Mouse (Mus musculus) midbrain, postnatal 0 days (tissue): Measurements from ENCODE around the gene Exog. TPM values are rescaled to one million over a fixed set of nuclear protein-coding genes. Genes with fewer than 3 reads are reported as not detected.

ENCODE experiments used
- ATAC-seq: fragments of 200-750 bp; cut with Nextera tagmentation; 2 replicates; pipeline ENCODE4 v1.8.0; 2017; ENCODE audit warnings: moderate number of reproducible peaks, mild to moderate bottlenecking, moderate TSS enrichment, moderate library complexity; ENCODE audit not compliant: low FRiP score
- DNase-seq: peaks from one replicate; pipeline ENCODE4 v3.0.0-alpha.2; 2015; ENCODE audit warnings: low spot score
- H3K27ac ChIP-seq: fragments of 300-500 bp; sonication (generic); 2 replicates; pipeline ENCODE4 v1.5.1; 2014; ENCODE audit warnings: low read depth, mild to moderate bottlenecking, low read length, mixed read lengths
- H3K27me3 ChIP-seq: fragments of 300-500 bp; sonication (generic); 2 replicates; pipeline ENCODE4 v1.6.1; 2014; ENCODE audit warnings: low read length, control low read depth, mixed read lengths; ENCODE audit not compliant: insufficient read depth
- H3K36me3 ChIP-seq: fragments of 300-500 bp; sonication (generic); 2 replicates; pipeline ENCODE4 v1.6.1; 2014; ENCODE audit warnings: low read length, control low read depth, mixed read lengths; ENCODE audit not compliant: insufficient read depth
- H3K4me1 ChIP-seq: fragments of 300-500 bp; sonication (generic); 2 replicates; pipeline ENCODE4 v1.6.1; 2014; ENCODE audit warnings: mild to moderate bottlenecking, control low read depth, antibody characterized with exemption, low read length, mixed read lengths; ENCODE audit not compliant: insufficient read depth
- H3K4me2 ChIP-seq: fragments of 300-500 bp; sonication (generic); 2 replicates; pipeline ENCODE4 v1.6.1; 2014; ENCODE audit warnings: low read depth, mild to moderate bottlenecking, low read length, mixed read lengths; ENCODE audit not compliant: poor library complexity, severe bottlenecking
- H3K4me3 ChIP-seq: fragments of 300-500 bp; sonication (generic); 2 replicates; pipeline ENCODE4 v1.5.1; 2014; ENCODE audit warnings: low read depth, mild to moderate bottlenecking, low read length, moderate library complexity
- H3K9ac ChIP-seq: fragments of 300-500 bp; sonication (generic); replicated peaks from 2 replicates; pipeline ENCODE4 v1.6.1; 2014; ENCODE audit warnings: mild to moderate bottlenecking, low read length, moderate library complexity, mixed read lengths; ENCODE audit not compliant: poor library complexity, severe bottlenecking
- H3K9me3 ChIP-seq: fragments of 300-500 bp; sonication (generic); 2 replicates; pipeline ENCODE4 v1.6.1; 2016; ENCODE audit warnings: low read length, control low read depth
- CTCF ChIP-seq: IDR thresholded peaks from 2 replicates; pipeline ENCODE4 v1.5.1; 2016; ENCODE audit warnings: antibody characterized with exemption, mild to moderate bottlenecking
- WGBS: fragments of 180-500 bp; shearing (Covaris S2); extraction: QIAGEN DNeasy Blood & Tissue Kit; methylation state at CpG from one replicate; pipeline ENCODE4 v1.1.7; 2014; 5-methylcytosine and 5-hydroxymethylcytosine counted together
- polyA plus RNA-seq: library from polyadenylated mRNA; unstranded; fragments of >200 nt; fragmentation: Nextera tagmentation; extraction: Ambion mirVana; gene quantifications from 2 replicates; pipeline ENCODE4 v1.2.1, GENCODE M21; 2015
- total RNA-seq: library from RNA; depleted of rRNA; stranded (reverse); fragments of >200 nt; gene quantifications from 2 replicates; pipeline ENCODE4 v1.2.3, GENCODE M21; 2014

The Exog gene
- total and polyA plus RNA-seq, 2 experiments from 2014 or later, result 26.0 to 36.8 TPM

GRCm38 (mm10) chr9:119498885-119499284 is 54.1 kb downstream of the Exog start:
- Histone ChIP-seq H3K4me2 (no peak overlapping the region), H3K4me1 (no peaks in the 10 kb centered on the region), H3K4me3 (no peak overlapping the region), H3K9me3 (no peaks in the 10 kb centered on the region), H3K36me3 (no peaks in the 10 kb centered on the region), H3K27me3 (no peaks in the 10 kb centered on the region), H3K27ac (no peak overlapping the region), H3K9ac (no peak overlapping the region)
- TF ChIP-seq CTCF, result no peak
- WGBS, result 79% methylated on average over 7 of the region's 7 CpGs
- DNase-seq (no peak), ATAC-seq (no peak)

- Histone ChIP-seq H3K4me1 (no peaks in the 10 kb centered on the region), H3K9me3 (0 out of 2 replicates have a peak, but pooled peaks cover 3% of the 10 kb centered on the region), H3K36me3 (no peaks in the 10 kb centered on the region), H3K4me3 (no peak overlapping the region), H3K27me3 (no peaks in the 10 kb centered on the region), H3K4me2 (no peak overlapping the region), H3K9ac (no peak overlapping the region), H3K27ac (no peak overlapping the region)
- no peak for DNase-seq
- no peak for ATAC-seq
- TF ChIP-seq CTCF, result 0 out of 2 replicates have a peak, but pooled peaks have one; percentile 12
- 92% methylated on average over 9 of the region's 9 CpGs for WGBS
Observed at GRCm38 (mm10) chr9:119503613-119504012, 58.9 kb downstream of the Exog start.

GRCm38 (mm10) chr9:119504981-119505658 is 60.4 kb downstream of the Exog start:
- no peak for ATAC-seq
- Histone ChIP-seq H3K9me3 (0 out of 2 replicates have a peak, but pooled peaks cover 3% of the 10 kb centered on the region), H3K4me3 (no peak overlapping the region), H3K27me3 (no peaks in the 10 kb centered on the region), H3K27ac (no peak overlapping the region), H3K4me2 (no peak overlapping the region), H3K4me1 (no peaks in the 10 kb centered on the region), H3K36me3 (no peaks in the 10 kb centered on the region), H3K9ac (no peak overlapping the region)
- no peak for TF ChIP-seq CTCF
- DNase-seq, result no peak
- 72% methylated on average over 11 of the region's 11 CpGs for WGBS

- ATAC-seq, result no peak
- WGBS, result 65% methylated on average over 6 of the region's 6 CpGs
- no peak overlapping the region for H3K27ac ChIP-seq
Observed at GRCm38 (mm10) chr9:119510902-119511301, 66.2 kb downstream of the Exog start.

GRCm38 (mm10) chr9:119512993-119513392 is 68.2 kb downstream of the Exog start:
- peaks cover 26% of the 10 kb centered on the region for H3K27me3 ChIP-seq
- H3K27ac ChIP-seq, result no peak overlapping the region
- no peaks in the 10 kb centered on the region for H3K36me3 ChIP-seq
- no peaks in the 10 kb centered on the region for H3K4me1 ChIP-seq
- TF ChIP-seq CTCF, result no peak
- WGBS, result 87% methylated on average over 9 of the region's 9 CpGs
- no peaks in the 10 kb centered on the region for H3K9me3 ChIP-seq
- DNase-seq, result no peak
- H3K4me2 ChIP-seq, result no peak overlapping the region
- no peak overlapping the region for H3K4me3 ChIP-seq
- no peak overlapping the region for H3K9ac ChIP-seq
- ATAC-seq, result no peak

More at GRCm38 (mm10) chr9:119510902-119511301, 66.2 kb downstream of the Exog start:
- no peak overlapping the region for H3K4me2 ChIP-seq
- no peaks in the 10 kb centered on the region for H3K4me1 ChIP-seq
- H3K27me3 ChIP-seq, result peaks cover 11% of the 10 kb centered on the region
- no peak overlapping the region for H3K9ac ChIP-seq
- no peaks in the 10 kb centered on the region for H3K36me3 ChIP-seq
- 0 out of 2 replicates have a peak, but pooled peaks cover 3% of the 10 kb centered on the region for H3K9me3 ChIP-seq
- no peak overlapping the region for H3K4me3 ChIP-seq
- no peak for TF ChIP-seq CTCF
- peak; percentile 86 for DNase-seq

- no peak for ATAC-seq
- Histone ChIP-seq H3K9ac (no peak overlapping the region), H3K4me1 (no peaks in the 10 kb centered on the region), H3K27me3 (peaks cover 34% of the 10 kb centered on the region), H3K36me3 (no peaks in the 10 kb centered on the region), H3K4me3 (no peak overlapping the region), H3K27ac (no peak overlapping the region), H3K9me3 (no peaks in the 10 kb centered on the region), H3K4me2 (no peak overlapping the region)
- 91% methylated on average over 8 of the region's 8 CpGs for WGBS
- DNase-seq, result no peak
- TF ChIP-seq CTCF, result no peak
Observed at GRCm38 (mm10) chr9:119513816-119514215, 69.1 kb downstream of the Exog start.
